Mouse (Mus musculus): Measurements from ENCODE around the gene Mocs1.
A peak's percentile ranks its signal among the peaks of the same experiment; 100 is the strongest.

The Mocs1 gene

DNA sequence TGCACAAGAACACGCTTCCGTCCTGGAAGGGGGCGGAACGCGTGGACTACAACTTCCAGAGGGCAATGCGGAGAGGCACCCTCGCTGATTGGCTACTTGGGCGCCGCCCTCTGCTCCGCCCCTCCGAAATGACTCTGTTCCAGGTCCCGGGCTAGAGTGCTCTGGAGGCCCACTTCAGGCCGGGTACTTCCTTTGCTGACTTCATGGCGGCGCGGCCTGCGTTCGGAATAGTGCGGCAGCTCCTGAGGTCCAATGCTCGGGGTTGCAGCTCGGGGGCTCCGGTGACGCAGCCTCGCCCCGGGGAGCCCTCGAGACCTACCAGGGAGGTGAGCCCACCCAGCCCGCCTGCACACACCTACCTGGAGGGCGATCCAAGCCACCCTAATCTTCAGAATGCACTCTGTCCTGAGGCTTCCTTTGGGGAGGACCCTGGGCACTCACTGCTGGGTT lies at the start of gene Mocs1:
TSS of gene Mocs1 (plus strand) at position 124 of the 450 bp plus-strand sequence.
- peak; percentile 92 for DNase-seq (ENCODE audit: low read depth, low spot score)

DNA sequence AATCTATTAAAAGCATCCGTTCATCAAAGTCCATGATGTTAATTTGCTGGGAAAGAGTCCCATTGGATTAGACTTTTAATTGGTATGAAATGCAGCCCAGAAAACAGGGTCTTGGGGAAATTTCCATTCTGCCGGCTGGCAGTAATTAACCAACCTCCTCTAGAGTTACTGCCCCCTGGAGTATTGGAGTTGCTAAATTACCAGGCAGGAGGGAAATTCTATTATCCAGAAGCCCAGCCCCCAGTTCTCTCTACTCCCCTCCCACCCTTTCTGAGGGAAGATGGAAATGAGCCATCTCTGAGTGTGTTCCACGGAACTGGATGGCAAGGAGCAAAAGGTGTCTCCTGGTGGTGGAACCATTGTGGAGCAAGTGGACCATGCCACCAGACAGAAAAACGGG lies 48.5 kb upstream of the Mocs1 start:
- no peak for DNase-seq (ENCODE audit: low read depth, low spot score)

DNA sequence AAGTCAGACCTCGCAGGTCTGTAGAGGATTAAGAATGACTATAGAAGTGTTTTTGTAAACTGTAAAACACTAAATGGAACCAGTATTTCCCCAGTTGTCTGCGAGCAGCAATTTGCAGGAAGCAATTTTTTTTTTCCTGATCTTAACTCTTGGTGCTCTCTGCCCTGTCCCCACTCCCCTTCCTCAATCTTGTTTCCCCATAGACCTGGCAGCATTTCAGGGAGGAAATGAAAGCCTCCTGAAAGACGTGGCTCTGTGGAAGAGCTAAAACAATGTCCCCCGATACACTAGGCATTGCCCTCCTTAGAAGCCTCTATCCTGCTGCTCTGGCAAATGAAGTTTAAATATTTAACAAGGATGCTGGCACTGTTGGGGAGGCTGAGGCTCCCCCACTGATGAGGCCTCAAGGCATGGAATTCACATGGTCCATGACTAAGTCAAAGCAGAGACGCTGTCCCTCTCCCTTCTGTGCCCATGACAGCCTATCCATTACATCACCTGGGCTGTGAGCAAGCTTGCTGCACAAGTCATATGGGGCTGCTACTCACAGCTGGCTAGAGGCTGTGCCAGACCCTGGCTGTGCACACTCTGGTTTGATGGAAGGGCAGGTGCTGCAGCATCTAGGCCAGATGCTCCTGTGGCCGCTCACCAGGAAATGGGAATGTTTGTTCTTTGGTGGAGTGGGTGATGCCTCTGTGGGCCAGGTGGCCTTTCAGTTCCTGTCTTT lies 43.8 kb upstream of the Mocs1 start:
- no peak for DNase-seq (ENCODE audit: low read depth, low spot score)

DNA sequence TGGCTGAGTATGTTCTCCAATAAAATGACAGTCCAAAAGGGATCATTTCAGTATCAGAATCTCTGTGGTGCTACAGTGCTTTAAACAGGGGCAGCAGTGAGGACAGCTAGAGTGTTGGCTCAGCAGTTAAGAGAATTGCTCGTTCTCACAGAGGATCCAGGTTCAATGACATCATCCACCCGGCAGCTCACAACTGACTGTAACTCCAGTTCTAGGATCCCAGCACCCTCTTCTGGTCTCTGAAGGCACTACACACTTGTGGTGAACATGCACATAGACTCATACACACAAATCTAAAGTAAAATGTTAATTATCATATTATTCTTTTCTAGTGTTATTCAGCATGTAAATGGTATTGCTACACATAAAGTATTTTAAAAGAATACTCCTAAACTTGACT lies 40.4 kb upstream of the Mocs1 start:
- no peak for DNase-seq (ENCODE audit: low read depth, low spot score)

DNA sequence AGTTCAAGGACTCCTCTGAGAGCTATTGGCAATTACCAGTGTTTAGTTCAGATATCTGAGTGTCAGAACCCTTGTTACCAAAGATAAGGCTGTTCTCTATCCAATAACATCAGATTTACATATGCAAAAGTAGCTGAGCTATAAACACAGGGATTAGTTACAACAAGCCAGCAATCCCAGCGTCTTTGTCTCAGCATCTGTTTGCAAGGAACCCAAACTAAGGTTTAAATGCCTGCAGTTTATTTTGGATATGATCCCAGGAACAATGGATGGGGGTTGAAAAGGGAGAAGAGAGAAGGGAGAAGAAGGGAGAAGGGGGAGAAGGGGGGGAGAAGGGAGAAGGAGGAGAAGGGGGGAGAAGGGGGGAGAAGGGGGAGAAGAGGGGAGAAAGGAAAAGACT lies 35.4 kb upstream of the Mocs1 start:
- no peak for DNase-seq (ENCODE audit: low read depth, low spot score)

DNA sequence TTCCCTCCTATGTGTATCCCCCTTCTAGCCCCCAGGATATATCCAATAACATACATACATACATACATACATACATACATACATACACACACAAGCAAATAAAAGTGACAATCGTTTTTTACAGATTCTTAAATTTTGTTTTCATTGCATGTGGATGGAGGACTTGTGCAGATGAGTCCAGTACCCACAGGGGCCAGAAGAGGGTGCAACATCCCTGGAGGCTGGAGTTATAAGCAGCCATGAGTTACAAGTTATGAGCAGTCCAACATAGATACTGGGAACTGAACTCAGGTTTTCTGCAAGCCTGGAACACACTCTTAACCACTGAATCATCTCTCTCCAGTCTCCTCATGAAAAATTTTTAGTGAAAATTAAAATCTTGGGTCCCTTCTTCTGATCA lies 33.3 kb upstream of the Mocs1 start:
- no peak for DNase-seq (ENCODE audit: low read depth, low spot score)

DNA sequence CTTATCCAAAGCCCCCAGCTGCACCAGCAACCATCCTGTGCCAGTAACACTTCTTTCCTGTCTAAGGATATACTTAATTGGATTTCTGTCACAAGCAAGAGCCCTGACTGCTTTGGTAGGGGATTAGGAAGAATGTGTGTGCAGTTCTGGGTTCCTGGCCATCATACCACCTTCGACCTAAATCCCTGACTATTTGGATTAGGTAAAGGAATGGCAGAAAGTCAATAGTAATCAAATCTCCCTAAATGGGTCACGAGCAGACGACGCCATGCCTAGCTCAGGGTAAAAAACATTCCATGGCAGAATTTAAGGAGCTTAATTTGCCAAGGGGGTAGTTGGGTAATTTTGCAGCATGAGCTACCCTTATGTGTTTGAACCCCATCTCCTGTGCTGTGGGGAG lies 28.6 kb upstream of the Mocs1 start:
- no peak for DNase-seq (ENCODE audit: low read depth, low spot score)

DNA sequence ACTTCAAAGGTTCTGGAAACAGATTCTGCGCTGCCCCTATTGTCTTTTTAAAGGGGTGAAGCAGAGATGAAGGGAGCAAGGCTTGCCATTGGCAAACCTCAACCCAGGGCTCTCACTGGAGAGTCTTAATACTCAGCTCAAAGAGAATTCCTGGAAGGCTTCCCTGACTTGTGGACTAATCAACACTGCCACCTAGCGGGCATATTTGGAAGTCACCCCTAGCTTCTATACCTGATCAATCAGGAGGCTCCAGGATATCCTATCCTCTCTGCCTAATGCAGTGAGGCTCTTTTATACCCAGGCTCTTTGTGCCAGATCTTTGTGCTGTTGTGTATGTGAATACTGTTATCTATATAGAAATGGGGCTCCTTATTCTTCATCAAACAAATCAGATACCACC lies 28.0 kb upstream of the Mocs1 start:
- peak; percentile 55 for DNase-seq (ENCODE audit: low read depth, low spot score)

DNA sequence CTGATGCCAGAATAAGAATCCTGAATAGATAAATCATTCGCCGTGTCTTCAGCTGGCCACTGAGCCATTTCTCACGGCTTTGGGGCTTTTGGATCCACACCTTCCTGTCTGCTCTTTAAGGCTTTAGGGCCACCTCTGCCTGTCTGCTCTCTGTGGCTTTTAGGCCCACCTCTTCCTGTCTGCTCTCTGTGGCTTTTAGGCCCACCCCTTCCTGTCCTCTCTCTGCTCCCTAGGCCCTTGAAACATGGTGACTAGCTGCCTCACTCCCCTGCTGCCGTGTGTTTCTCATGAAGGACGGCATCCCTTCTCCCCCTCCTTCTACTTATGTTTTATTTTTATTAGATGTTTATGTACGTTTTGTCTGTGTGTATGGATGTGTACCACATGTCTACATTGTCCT lies 25.0 kb upstream of the Mocs1 start:
- DNase-seq (ENCODE audit: low read depth, low spot score) = no peak

DNA sequence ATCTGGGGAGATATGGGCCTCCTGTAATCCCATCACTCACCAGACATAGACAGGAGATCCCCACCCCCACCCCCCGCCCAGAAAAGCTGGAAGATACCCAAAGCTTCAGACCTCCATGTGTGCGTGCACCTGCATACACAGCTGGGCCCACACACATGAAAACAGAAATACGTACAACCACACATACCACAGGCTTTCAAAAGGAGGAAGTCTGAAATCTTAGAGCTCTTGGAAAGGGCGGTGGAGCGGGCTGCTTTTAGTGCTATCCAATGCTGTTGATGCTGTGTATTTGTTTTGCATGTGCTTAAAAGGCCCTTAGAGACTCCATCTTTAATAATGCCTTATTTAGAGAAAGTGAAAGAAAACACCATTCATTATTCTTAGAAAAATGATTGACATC lies 22.2 kb upstream of the Mocs1 start:
- DNase-seq (ENCODE audit: low read depth, low spot score) = no peak

DNA sequence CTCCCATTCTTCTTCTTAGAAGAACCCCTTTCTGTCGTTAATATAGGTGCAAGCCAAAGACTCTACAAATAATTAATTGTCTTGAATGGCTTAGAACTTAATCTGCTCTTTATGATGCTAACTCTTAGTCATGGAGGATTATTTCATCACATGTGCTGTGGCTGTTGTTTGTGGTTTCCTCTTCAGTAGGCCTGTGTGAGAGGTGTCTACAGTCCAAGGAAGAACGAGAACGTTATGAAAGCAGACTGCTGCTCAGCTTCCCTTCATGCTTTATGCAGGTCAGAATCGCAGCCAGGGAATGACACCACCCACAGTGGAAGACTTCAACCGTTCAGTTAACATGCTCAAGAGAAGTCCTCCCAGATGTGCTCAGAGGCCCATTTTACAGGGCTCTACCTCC lies 15.2 kb upstream of the Mocs1 start:
- DNase-seq (ENCODE audit: low read depth, low spot score) = no peak

DNA sequence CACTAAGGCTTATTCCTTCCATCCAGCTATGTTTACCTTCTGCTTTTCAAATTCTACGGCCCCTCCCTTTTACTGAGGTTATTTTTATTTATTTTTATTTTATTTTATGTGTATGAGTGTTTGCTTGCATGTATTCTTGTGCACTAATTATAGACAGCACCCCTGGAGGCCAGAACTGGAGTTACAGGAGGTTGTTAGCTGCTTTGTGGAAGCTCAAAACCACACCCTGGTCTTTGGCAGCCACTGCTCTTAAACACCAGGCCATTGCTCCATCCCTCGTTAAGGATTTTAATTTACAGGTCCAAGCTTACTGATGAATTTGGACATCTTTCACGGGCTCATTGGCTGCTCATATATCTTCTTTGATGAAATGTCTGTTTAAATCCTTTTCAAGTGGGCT lies 14.6 kb upstream of the Mocs1 start:
- DNase-seq (ENCODE audit: low read depth, low spot score) = no peak

DNA sequence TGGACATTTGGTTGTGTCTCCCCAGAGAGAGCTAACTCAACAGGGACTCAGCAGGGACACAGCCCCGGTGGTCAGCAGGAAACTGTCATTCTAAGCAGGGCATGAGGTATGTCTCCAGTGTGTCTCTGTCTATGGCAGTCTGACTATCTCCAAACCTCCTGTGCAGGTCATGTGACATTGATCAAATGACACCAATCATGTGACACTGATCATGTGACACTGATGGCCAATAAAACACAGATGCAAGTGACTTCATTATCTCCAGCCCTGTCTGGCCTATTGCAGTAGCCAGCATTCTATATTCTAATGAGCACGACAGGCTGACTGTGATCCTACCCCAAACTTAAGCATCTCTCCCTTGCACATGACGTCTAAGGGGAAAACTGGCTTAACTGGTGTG lies 11.9 kb upstream of the Mocs1 start:
- DNase-seq (ENCODE audit: low read depth, low spot score) = no peak

DNA sequence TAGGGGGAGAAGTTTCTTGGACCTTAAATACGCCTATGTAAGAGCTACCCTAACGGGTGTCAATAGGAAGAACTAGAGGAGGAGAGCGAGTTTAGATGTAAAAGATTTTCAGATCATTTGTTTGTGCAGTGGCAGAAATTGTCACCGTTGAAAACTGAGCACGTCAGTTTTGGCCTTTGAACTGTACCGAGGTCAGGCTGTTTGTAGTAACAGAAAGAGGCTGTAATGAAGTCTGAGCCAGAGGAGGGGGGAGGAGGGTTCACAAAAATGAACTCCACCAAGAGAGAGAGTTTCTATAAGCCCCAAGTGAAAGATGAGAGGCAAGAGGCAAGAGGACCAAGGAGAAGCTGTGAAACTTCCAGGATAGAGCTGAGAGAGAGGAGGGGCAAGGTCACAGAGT lies 8.3 kb upstream of the Mocs1 start:
- no peak for DNase-seq (ENCODE audit: low read depth, low spot score)

DNA sequence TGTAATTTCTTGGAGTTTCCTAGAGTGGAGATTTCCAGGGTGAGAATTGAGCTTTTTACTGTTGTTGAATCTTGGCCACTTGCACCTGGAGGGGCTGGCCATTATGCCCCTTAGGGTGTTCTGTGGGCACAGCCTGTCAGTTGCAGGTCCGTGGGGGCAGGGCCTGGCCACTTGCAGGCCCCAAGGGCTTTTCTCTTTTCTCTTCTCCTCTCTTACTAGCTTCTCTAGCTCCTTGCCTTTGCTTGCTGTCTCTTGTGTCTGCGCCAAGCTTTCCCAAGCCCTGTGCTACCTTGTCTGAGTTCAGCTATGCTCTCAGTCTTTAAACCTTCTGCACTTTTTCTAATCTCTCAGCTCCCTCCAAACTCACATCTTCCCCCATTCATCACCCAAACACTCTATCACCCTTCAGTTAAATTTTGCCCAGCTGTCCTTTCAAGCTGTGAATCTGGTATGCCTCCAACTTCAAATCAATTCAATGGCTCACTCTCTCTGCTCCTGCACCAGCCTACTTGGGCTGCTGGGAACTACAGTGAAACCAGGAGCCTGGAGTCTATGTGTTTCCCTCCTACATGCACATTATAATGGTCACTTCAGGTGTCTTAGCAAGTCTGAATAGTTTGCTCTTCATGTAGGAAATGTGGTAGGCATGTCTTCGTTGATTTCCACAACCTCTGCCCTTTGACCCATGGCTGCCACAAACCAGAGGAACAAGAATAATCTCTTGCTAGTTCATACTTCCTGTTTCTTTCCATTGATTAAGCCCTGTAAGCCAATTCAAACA lies 5.7 kb upstream of the Mocs1 start:
- no peak for DNase-seq (ENCODE audit: low read depth, low spot score)

DNA sequence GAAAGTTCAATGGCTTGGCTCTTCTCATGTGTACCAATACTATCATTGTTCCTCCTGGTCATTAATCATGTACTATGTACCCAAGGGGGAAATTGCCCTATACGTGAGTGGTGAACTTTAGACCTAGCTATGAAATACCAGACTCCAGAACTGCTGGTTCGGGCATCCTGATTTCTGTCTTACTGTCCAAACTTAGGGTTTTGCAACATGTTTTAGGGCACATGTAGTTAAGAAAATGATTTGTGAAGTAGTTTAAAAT lies 5.2 kb upstream of the Mocs1 start:
- no peak for DNase-seq (ENCODE audit: low read depth, low spot score)

DNA sequence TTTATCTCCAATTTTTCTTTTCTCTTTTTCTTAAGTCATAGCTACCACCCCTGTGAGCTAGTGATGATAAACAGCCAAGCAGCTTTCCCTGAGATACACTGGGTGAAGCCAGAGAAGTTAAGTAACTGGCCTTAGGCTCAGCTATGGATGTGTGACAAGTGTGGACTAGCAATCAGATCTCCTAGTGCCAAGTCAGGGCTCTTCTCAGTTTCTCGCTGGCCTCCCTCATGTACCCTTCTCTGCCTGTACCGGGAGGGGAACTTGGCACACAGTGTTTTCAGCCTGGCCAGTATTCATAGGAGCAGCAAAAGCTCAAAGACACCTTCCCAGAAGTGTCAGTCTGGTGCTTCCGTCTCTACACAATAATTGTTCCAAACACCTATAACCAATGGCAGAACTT lies 4.3 kb upstream of the Mocs1 start:
- peak; percentile 77 for DNase-seq (ENCODE audit: low read depth, low spot score)

DNA sequence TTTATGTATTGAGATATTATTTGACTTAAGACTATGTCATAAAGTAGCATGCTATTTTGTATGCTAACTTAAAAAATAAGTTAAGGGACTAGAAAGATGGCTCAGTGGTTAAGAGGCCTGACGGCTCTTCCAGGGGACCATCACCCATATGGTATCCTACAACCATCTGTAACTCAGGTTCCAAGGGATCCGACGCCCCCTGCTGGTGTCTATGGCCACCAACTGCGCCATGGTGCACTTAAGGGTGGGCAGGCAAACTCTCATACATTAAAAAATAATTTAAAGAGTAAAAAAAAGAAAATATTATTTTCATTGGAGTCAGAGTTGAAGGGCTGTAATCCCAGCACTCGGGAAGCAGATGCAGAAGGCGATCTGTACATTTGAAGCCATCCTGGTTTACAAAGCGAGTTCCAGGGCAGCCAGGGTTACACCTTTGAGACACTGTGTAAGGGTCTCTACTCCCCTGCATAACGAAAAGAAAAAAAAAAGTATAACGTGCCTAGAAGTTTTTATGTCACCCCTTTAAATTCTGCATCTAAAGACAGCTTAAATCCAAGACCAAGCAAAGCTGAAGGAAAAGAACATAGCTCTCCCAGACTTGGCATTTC lies 427 bp upstream of the Mocs1 start:
- no peak for DNase-seq (ENCODE audit: low read depth, low spot score)

DNA sequence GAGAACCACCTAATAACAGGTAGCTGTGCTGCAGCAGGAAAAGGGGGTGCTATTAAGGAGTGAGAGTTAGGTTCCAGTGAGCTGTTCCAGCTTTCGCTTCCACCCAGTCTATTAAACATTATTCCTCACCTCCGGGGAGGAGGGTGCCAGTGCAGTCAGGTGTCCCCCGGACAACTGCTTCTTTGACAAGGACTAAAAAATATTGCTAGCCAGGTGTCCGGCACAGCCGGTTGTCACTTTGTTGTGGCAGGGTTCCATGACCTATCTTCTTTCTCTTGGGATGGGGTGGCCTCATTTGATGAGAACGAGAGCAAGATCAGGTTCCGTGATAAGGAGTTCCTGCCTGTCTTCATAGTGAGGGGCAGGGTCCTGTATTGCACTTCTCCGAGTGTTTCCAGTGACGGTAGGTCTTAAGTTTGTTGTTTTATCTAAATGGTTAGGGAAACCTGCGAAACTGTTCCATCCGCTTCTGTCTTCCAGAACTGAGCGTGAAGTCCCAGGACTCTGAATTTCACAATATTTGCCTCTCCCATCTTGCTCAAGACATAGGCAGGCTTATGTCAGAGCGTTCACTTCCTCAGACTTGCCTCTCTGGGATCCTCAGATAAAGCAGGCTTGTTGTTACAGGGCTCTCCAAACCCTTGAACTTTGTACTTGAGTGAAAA lies 721 bp downstream of the Mocs1 start:
- peak; percentile 71 for DNase-seq (ENCODE audit: low read depth, low spot score)

DNA sequence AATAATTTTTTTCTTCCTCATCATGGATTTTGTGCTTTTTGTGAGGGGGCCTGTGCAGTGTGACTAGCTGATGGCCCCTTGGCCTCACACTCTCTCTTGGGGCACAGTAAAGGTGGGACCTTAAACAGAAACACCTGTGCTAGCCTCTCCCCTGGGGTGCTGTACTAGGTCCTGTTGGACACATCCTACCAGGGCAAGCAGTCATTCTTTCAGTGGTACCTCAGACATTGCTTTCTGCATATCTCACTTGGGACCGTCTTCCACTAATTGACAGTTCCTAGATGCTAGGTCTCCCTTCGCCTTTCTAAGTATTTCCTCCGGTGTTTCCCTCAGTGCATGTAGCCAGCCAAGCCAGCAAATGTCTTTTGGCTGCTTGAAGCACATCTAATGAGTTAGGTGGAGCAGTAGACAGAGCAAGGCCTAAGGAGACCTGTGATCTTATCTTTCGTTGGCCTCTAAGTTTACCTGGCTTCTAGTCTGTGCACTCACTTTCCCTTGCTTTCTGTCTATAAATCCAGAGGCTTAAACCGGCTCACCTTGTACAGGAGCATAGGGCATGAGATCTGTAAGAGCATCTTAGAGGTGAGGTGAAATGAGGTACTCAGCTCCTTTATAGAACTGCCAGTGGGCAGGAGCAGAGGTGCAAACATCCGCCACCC lies 1.4 kb downstream of the Mocs1 start:
- no peak for DNase-seq (ENCODE audit: low read depth, low spot score)

DNA sequence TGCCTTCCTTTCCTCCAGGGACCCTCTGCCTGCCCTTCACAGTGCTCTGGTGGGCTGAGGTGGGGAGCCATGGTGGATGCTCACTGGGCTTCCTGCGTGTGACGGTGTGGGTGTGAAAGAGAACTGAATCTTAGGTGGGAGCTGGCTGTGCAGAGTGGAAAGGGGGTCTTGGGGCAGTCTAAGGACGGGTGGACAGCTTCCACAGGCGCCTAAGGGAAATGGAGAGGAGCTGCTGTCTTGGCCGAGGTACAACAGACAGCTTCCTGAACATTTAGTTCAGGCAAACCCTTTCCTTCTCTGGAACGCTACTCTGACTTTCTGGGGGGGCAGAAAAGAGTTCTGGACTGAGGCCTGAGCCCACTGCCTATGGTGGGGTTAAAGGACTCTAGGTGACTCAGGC lies 2.0 kb downstream of the Mocs1 start:
- DNase-seq (ENCODE audit: low read depth, low spot score) = no peak

DNA sequence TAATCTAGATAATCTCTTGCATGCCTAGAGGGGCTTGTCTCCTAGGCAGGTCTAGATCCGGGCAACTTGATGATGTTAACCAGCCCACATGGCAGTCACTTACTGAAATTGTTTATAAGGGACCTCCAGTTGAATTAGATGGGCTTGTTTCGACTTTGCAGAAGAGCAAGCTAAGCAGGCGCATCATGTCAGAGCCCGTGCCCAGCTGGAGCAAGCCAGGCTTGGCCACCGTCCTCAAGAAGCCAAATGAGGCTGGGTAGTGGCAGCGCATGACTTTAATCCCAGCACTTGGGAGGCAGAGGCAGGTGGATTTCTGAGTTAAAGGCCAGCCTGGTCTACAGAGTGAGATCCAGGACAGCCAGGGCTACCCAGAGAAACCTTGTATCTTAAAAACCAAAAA lies 3.0 kb downstream of the Mocs1 start:
- no peak for DNase-seq (ENCODE audit: low read depth, low spot score)
